Mouse (Mus musculus) liver, embryonic 16.5 days (tissue): ENCODE results near the gene Mettl1. TPM values are rescaled to one million over a fixed set of nuclear protein-coding genes. Genes with fewer than 3 reads are reported as not detected.
A peak's percentile ranks its signal among the peaks of the same experiment; 100 is the strongest.

ENCODE experiments used
- ATAC-seq: fragments of 200-750 bp; cut with Nextera tagmentation; 2 replicates; pipeline ENCODE4 v1.8.0; 2017; ENCODE audit warnings: low read depth, mild to moderate bottlenecking, moderate number of reproducible peaks, moderate library complexity
- H3K27ac ChIP-seq: fragments of 300-500 bp; sonication (generic); 2 replicates; pipeline ENCODE4 v1.5.1; 2014; ENCODE audit warnings: mild to moderate bottlenecking, low read length
- H3K27me3 ChIP-seq: fragments of 300-500 bp; sonication (generic); 2 replicates; pipeline ENCODE4 v1.6.1; 2014; ENCODE audit warnings: low read depth, low read length, mixed read lengths; ENCODE audit not compliant: control insufficient read depth, insufficient read depth
- H3K36me3 ChIP-seq: fragments of 300-500 bp; sonication (generic); 2 replicates; pipeline ENCODE4 v1.6.1; 2014; ENCODE audit warnings: mild to moderate bottlenecking; ENCODE audit not compliant: control insufficient read depth, insufficient read depth
- H3K4me1 ChIP-seq: fragments of 300-500 bp; sonication (generic); 2 replicates; pipeline ENCODE4 v1.6.1; 2014; ENCODE audit warnings: low read depth, low read length, mixed read lengths; ENCODE audit not compliant: control insufficient read depth
- H3K4me2 ChIP-seq: fragments of 300-500 bp; sonication (generic); 2 replicates; pipeline ENCODE4 v1.6.1; 2014; ENCODE audit warnings: low read depth, low read length, mixed read lengths
- H3K4me3 ChIP-seq: fragments of 300-500 bp; sonication (generic); 2 replicates; pipeline ENCODE4 v1.5.1; 2014; ENCODE audit warnings: low read depth, mild to moderate bottlenecking, low read length
- H3K9ac ChIP-seq: fragments of 300-500 bp; sonication (generic); 2 replicates; pipeline ENCODE4 v1.6.1; 2014; ENCODE audit warnings: low read depth, low read length
- H3K9me3 ChIP-seq: fragments of 300-500 bp; sonication (generic); replicated peaks from 2 replicates; pipeline ENCODE4 v1.6.1; 2016; ENCODE audit warnings: low read length; ENCODE audit not compliant: control insufficient read depth
- WGBS: fragments of 180-500 bp; shearing (Covaris S2); extraction: QIAGEN DNeasy Blood & Tissue Kit; methylation state at CpG from one replicate; pipeline ENCODE4 v1.1.7; 2014; ENCODE audit not compliant: insufficient replicate concordance; 5-methylcytosine and 5-hydroxymethylcytosine counted together
- polyA plus RNA-seq: library from polyadenylated mRNA; unstranded; fragments of >200 nt; fragmentation: Nextera tagmentation; extraction: Ambion mirVana; gene quantifications from 2 replicates; pipeline ENCODE4 v1.2.1, GENCODE M21; 2015

Mettl1 gene
- polyA plus RNA-seq, 1 experiment from 2014 or later: 13.5 TPM

GRCm38 (mm10) chr10:127055406-127055805 is 14.2 kb downstream of the Mettl1 start:
- no peak overlapping the region for H3K4me3 ChIP-seq
- H3K36me3 ChIP-seq: no peaks in the 10 kb centered on the region
- no peaks in the 10 kb centered on the region for H3K9me3 ChIP-seq
- H3K4me1 ChIP-seq: peaks cover 10% of the 10 kb centered on the region
- H3K27me3 ChIP-seq: peaks cover 58% of the 10 kb centered on the region
- ATAC-seq: no peak
- H3K27ac ChIP-seq: no peak overlapping the region
- H3K4me2 ChIP-seq: no peak overlapping the region
- H3K9ac ChIP-seq: no peak overlapping the region
- 36% methylated on average over 8 of the region's 8 CpGs for WGBS

DNA sequence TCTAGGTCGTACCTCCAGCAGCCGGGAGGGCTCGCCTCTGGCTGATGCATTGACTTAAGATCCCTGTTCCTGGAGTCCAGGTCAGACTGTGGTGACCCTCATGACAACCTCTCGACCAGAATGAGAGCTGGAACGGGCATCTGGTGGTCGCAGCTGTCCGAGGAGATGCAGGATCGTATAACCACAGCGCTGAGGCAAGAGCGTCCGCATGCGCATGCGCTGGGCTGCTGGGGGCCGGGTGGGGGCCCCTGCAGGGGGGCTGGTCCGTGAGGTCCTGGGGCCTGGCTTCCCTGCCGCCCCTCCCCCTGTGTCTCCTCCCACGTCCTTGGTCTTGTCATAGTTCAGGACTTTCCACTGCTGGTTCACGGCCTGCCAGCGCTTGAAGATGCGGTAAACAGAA is 15.3 kb downstream of the Mettl1 start:
- ATAC-seq: no peak

DNA sequence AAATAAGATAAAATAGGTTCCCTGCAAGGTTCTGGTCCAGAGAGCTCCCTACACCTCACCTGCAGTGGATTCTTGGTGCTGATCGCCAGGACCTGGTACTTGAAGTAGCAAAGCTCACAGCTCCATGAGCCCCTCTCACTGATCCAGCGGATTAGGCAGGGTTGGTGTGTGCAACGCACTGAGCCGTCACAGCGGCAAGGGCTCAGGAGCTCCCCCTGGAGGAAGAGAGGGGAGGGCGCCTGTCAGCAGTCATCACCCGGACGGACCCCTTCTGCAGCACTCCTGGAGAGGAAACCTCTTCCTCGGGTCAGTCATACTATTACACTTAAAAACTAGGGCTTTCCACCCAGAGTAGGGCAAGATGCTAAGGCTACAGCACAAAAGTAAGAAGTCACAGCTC is 16.9 kb downstream of the Mettl1 start:
- no peaks in the 10 kb centered on the region for H3K36me3 ChIP-seq
- H3K4me3 ChIP-seq: no peak overlapping the region
- 0% methylated on average over 9 of the region's 9 CpGs for whole genome bisulfite sequencing
- no peak overlapping the region for H3K9ac ChIP-seq
- no peak overlapping the region for H3K4me2 ChIP-seq
- peaks cover 13% of the 10 kb centered on the region for H3K4me1 ChIP-seq
- H3K27ac ChIP-seq: no peak overlapping the region
- peaks cover 59% of the 10 kb centered on the region for H3K27me3 ChIP-seq
- H3K9me3 ChIP-seq: no peaks in the 10 kb centered on the region
- no peak for ATAC-seq

More for the DNA sequence above, 15.3 kb downstream of the Mettl1 start:
- Histone ChIP-seq H3K36me3 (no peaks in the 10 kb centered on the region), H3K9ac (no peak overlapping the region), H3K27me3 (peaks cover 58% of the 10 kb centered on the region), H3K4me3 (no peak overlapping the region), H3K4me1 (peaks cover 10% of the 10 kb centered on the region), H3K9me3 (no peaks in the 10 kb centered on the region), H3K27ac (no peak overlapping the region), H3K4me2 (no peak overlapping the region)
- WGBS: 72% methylated on average over 20 of the region's 20 CpGs

- Histone ChIP-seq H3K4me3 (no peak overlapping the region), H3K27me3 (peaks cover 56% of the 10 kb centered on the region), H3K36me3 (no peaks in the 10 kb centered on the region), H3K4me1 (peaks cover 13% of the 10 kb centered on the region), H3K9me3 (no peaks in the 10 kb centered on the region), H3K27ac (no peak overlapping the region), H3K9ac (no peak overlapping the region), H3K4me2 (0 out of 2 replicates have a peak overlapping the region, but pooled peaks have one; percentile 87)
- ATAC-seq: no peak
- WGBS: 10% methylated on average over 8 of the region's 8 CpGs
Observed at GRCm38 (mm10) chr10:127058708-127059107, 17.5 kb downstream of the Mettl1 start.

- H3K9me3 ChIP-seq: no peaks in the 10 kb centered on the region
- H3K4me2 ChIP-seq: peak overlapping the region; percentile 87
- peak overlapping the region; percentile 46 for H3K9ac ChIP-seq
- H3K27ac ChIP-seq: no peak overlapping the region
- ATAC-seq: no peak
- peaks cover 54% of the 10 kb centered on the region for H3K27me3 ChIP-seq
- WGBS: 2% methylated on average over 47 of the region's 92 CpGs
- H3K4me1 ChIP-seq: peaks cover 13% of the 10 kb centered on the region
- H3K4me3 ChIP-seq: peak overlapping the region; percentile 62
- no peaks in the 10 kb centered on the region for H3K36me3 ChIP-seq
Observed at GRCm38 (mm10) chr10:127059174-127059967, 18.2 kb downstream of the Mettl1 start.

DNA sequence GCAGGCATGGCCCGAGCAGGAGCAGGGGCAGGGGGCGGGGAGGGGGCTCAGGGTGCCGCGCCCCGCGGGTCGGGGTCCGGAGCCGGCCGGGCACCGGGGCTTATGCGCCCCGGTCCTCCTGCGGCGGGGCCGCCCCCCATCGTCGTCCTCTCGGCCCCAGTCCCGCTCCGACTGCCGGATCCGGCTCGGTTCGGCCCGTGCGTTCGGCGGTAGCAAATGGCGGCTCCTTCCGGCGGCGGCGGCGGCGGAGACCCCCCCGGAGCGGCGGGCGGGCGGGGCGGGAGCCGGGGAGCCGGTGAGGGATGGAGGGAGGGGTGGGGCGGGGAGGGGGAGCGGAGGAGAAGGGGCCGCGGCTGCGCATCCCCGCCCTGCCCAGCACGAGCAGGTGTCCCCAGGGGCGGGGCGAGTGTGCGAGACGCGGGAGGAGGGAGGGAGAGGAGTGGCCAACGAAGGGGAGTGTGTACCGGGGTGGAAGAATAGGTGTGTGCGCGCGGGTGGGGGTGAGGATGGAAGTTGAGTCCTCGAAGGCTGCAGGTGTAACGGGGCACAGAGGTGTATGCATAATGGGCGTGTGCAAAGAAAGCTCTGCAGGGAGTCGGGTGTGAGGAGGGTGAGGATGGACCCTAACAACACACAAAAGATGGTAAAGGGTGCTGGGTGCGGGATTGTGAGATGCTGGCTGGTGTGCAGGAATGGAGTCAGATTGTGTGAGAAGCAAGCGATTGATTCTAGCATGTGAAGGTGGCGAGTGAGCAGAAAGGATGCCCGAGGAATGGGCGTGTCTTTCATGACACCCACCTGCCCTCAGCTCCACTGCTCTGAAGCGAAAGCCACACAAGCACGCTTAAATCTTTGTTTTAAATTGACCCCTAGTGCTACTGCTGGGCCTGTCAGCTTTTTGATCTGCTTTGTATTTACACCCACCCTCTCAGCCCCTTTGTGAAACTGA is 19.0 kb downstream of the Mettl1 start, which contains the start of gene March9:
Gene March9, minus strand, starts transcription at position 217 of the 949 bp plus-strand sequence.
- no peak within 1 kb of the TSS for H3K27ac ChIP-seq
- WGBS: under 1% methylated on average over 53 of the region's 72 CpGs
- peaks cover 5% of the 10 kb centered on the region for H3K36me3 ChIP-seq
- no peaks in the 10 kb centered on the region for H3K9me3 ChIP-seq
- peaks cover 21% of the 10 kb centered on the region for H3K4me1 ChIP-seq
- H3K9ac ChIP-seq: peak within 1 kb of the TSS; percentile 46
- no peak for ATAC-seq
- peak within 1 kb of the TSS; percentile 62 for H3K4me3 ChIP-seq
- H3K27me3 ChIP-seq: peaks cover 53% of the 10 kb centered on the region
- H3K4me2 ChIP-seq: peak within 1 kb of the TSS; percentile 87

DNA sequence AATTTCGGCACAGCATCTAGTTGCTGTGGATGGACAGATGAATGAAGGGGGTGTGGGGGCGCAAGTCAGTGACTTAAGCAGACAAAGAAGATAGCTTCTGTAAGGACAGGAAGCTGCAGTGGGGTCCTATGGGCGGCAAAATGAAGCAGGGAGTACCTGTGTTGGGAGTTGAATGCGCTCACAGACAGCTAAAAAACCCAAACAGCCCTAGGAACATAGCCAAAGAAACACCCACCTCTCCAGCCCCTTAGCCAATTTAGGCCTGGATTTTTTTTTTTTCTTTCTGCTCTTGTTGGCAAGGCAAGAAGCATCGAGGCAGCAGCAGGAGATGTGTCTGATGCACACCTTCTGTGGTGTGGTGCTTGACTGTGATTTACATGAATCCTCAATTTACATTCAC is 19.9 kb downstream of the Mettl1 start:
- no peak overlapping the region for H3K9ac ChIP-seq
- H3K27me3 ChIP-seq: peaks cover 51% of the 10 kb centered on the region
- ATAC-seq: no peak
- no peaks in the 10 kb centered on the region for H3K9me3 ChIP-seq
- no peak overlapping the region for H3K27ac ChIP-seq
- H3K4me3 ChIP-seq: no peak overlapping the region
- WGBS: 55% methylated on average over 5 of the region's 5 CpGs
- peaks cover 13% of the 10 kb centered on the region for H3K36me3 ChIP-seq
- peaks cover 26% of the 10 kb centered on the region for H3K4me1 ChIP-seq
- H3K4me2 ChIP-seq: no peak overlapping the region

GRCm38 (mm10) chr10:127061513-127061912 is 20.3 kb downstream of the Mettl1 start:
- no peak overlapping the region for H3K4me3 ChIP-seq
- peaks cover 26% of the 10 kb centered on the region for H3K4me1 ChIP-seq
- ATAC-seq: no peak
- H3K36me3 ChIP-seq: peaks cover 17% of the 10 kb centered on the region
- no peaks in the 10 kb centered on the region for H3K9me3 ChIP-seq
- peaks cover 51% of the 10 kb centered on the region for H3K27me3 ChIP-seq
- no peak overlapping the region for H3K27ac ChIP-seq
- no peak overlapping the region for H3K9ac ChIP-seq
- WGBS: 71% methylated on average over 2 of the region's 2 CpGs
- H3K4me2 ChIP-seq: no peak overlapping the region
